Mouse (Mus musculus) urinary bladder, adult 2 months (tissue): ENCODE data around the gene Sec14l4. TPM values are rescaled to one million over a fixed set of nuclear protein-coding genes. Genes with fewer than 3 reads are reported as not detected.
A peak's percentile ranks its signal among the peaks of the same experiment; 100 is the strongest.
"Not testable (repeated sequence)": the region's sequence is repeated elsewhere in the genome, so short reads cannot be mapped to it uniquely, and the experiment has no call there.

Experiments
- DNase-seq: peaks from one replicate; pipeline ENCODE4 v3.0.0; 2022; ENCODE audit warnings: low spot score
- polyA plus RNA-seq: library from polyadenylated mRNA; depleted of rRNA; stranded (reverse); fragments of >200 nt; gene quantifications from 2 replicates; pipeline ENCODE4 v1.2.3, GENCODE M21; 2012; rRNA removed

Gene Sec14l4
- polyA plus RNA-seq = 0.15 and 0.21 TPM in 2 replicates

DNA sequence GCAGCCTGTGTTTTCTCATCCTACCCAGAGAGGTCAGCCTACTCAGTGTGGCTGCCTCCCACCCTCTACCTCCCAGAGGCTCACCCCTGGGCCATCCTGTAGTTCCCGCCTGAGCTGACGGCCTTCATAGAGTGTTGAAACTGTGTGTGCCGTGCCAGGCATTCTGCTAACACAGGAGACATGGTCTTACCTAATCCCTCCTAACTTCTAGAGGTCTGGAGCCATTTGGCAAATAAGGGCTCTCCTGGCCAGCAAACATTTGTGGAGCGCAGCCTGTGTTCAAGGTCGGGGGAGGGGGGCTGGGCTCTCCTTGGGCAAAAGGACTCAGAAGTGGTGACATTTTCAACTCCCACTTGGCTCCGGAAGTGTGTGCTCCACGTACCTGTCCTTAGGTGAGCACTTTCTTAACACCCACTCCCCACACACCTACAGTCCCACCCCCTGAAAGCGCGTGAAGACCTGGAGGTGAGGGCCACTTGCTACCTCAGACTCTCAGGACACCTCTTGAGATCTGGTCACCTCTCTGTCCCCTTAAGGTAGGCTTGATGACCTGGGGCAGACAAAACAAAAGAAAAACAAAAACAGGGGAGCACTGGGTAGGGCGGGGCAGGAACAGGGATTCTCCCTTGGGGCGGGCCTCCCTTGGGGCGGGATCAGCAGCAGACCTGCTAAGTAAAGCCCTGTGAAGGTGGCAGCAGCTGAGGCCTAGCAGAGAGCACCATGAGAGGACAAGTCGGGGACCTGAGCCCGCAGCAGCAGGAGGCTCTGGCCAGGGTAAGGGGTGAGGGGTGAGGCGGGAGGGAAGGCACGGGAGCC is at the start of gene Sec14l4:
Gene Sec14l4 (plus strand): TSS at position 337 of the 816 bp plus-strand sequence.
- DNase-seq = no peak

DNA sequence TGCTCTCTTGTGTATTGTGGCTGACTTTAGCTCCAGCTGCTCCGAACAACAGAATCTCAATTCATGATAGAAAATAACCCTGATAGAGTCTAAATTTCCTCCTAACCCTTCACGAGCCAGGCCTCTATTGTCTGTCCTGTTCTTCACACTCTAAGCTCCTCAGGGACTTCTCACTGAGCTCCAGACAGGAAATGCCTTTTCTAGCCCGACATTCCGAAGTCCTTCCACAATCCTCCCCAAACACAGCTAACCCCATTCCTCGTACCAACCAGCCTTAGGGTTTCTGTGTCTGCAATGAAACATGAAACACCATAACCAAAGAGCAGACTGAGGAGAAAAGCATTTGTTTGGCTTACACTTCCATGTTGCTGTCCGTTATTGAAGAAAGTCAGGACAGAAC is 49.7 kb upstream of the Sec14l4 start:
- DNase-seq = no peak

DNA sequence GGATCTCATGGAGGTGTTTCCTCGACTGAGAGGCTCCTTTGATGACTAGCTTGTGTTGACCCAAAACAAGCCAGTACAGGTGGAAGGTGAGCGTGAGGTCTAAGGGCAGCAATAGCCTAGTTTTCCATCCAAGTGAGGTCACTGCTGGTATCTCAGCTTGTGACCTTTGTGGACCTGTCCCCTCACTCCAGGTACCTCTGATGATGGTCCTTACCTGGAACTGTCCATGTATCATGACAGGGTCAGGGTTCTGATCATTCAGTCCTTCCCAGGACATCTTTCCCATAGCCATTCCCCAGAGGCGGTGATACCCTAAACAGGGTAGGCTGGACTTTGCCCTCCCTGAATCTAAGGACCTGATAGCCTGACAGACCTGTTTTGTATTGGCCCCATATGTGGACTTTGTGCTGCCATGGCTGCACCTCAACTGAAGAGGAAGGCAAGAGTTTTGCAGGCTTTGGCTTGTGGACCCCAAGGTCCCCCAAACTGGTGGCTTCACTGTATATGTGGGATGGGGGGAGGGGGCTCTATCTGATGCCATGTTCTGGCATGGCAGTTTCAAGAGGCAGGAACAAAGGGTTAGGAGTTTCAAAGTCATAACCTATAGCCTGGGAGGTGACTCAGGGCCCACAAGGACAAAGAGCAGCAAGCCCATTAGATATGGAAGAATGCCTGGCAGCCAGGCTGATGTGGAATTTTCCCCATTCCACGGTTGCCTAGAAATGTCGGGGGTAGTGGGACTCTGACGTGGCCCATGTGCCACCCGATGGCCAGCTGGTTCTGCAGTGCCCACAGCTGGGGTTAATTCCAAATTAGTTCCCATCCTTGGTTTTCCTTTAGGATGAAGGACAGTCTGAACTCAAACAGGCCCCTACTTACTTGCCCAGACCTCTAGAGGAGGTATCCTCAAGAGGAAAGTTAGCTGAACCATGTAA is 48.7 kb upstream of the Sec14l4 start:
- DNase-seq = no peak

DNA sequence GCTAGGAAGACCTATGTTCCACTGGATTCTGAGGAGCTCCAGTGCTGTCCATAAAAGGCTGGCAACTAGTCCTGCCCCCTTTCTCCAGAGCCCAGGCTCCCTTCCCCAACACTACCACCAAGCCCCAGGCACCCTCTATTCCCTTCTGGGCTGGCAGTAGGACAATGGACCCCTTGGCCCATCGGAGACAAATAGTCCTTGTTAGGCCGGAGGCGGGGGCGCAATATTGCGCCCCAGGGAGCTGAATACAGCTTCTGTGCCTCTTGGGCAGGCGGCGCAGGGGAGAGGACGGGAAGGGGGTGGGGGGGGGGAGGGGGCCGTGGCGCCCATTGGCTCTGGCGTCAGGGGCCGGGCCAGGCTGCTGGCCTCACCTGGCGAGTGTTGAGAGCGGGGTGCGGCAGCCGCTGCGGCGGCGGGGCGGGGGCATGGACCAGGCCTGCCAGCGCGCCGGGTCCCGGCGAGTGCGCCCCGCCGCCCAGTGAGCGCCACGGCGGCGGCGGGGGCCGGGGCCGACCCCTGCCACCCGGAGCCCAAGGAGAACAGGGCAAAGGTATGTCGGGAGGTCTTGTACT is 47.9 kb upstream of the Sec14l4 start, which contains the start of gene Gal3st1:
Gene Gal3st1 (plus strand): TSS at position 346 of the 572 bp plus-strand sequence.
- no peak for DNase-seq

DNA sequence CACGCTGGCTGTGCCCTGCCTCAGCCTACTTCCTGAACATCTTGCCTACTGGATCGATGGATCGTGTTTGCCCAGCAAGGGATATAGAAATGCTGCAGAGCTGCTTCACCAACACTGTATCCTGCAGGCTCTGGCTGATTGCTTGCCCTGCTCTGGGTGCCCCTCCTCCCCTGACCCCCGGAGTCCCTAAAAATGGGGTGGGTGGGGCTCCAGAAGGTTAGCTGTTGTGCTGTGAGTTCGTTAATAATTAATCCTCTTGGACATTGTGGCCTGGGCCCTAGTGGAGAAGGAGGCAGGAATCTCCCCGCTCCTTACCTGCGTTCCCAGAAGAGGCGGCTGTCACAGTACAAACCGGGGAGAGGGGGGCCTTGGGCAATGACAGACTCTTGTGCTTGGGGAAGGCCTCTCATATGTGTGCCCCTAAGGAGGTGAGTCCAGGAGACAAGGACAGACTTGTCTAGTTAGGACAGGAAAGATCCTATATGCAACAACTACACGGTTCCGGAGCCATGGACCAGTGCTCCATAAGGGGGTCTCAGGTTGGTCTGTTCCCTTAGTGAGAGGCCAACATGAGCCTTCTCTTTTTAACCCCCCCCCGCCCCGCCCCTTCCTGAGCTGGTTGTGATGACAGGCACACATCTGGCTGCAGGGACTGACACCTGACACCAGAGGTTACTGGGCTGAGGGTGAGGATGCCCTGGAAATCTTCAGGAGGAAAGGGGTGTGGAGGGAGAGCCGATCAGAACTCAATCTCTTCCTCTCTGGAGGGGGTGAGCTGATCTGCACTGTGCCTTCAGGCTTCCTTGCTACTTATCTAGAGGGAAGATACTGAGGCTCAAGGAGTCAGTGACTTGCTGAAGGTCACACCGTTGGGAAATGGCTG is 47.2 kb upstream of the Sec14l4 start:
- DNase-seq = no peak

DNA sequence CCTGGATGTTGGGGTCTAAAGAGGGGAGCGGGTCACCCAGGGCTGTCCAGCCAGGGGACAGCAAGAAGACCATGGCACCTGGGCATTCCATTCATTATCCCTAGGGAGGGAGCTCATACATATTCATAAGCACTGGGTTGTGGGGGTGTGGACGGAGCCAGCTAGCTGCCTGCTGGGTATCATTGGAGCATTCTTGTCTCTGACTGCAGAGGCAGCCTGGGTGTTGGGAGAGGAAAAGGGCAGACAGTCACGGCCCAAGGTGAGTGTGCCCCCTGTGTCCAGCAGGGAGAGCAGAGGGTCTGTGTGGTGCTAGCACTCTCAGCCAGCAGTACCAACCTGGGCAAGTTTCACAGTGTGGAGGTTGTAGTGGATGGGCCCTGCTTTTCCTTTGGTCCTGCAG is 41.5 kb upstream of the Sec14l4 start:
- DNase-seq = no peak

DNA sequence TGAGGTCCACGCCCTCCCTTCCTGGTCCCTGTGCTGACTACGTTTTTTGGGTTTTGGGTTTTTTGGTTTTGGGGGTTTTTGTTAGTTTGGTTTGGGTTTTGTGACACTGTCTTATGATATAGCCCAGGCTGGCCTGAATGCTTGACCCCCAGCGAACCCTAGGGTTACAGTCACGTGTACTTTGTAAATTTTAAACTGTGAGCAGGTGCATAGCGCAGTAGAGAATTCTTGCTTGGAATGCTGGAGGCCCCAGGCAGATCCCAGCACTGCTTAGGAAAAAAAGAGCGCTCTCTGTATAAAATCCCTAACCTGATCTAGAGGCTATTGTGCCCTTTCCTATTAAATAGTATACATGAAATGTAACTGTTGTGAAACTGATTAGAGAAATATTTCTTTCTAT is 38.1 kb upstream of the Sec14l4 start:
- no peak for DNase-seq

DNA sequence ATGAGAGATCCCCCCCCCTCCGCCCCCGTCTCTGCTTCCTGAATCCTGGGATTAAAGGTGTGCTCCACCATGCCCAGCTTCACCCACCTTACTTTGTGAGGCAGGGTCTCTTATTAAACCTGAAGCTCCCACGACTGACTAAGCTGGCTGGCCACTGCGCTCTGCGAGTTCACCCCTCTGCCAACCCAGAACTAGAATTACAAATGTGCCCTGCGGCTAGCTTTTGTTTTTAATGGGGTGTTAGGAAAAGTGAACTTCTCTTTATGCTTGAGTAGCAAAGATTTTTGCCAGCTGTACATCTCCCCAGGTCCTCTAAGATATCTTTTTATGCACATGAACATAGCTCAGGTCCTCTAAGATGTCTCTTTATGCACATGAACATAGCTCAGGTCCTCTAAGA is 37.3 kb upstream of the Sec14l4 start:
- DNase-seq = no peak

DNA sequence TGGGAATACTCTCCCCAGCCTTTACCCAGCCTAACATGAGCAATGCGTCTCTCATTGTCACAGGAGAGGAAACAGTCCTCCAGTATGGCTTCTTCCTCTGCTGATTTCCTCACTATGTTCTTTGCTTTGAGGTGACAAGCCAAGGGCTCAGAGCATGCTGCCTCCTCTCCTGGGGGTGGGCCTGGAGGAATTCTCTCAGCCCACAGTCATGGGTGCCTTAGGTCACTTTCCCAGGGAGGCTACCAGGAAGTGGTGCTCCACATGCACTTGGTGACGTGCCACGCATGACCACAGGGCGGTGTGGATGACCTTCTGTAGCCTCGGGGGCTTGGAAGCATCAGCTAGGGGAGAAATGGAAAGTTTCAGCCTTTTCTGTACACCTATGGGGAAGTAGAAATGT is 35.8 kb upstream of the Sec14l4 start:
- DNase-seq = no peak

DNA sequence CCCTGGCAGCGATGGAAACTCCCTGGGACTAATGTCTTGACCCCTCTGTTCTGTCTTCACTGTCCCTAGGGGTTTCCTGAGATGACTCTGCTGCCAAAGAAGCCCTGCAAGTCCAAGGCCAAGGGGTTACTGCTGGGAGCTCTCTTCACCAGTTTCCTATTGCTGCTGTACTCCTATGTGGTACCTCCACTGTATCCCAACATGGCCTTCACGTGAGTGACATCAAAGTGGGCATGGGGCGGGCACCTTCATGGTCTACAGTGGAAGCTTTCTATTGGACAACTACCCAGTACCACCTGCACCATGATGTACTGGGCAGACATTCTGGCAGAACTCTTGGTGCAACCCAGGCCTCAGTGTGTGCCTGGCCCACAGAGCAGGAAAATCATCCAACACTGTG is 34.4 kb upstream of the Sec14l4 start:
- DNase-seq = no peak

DNA sequence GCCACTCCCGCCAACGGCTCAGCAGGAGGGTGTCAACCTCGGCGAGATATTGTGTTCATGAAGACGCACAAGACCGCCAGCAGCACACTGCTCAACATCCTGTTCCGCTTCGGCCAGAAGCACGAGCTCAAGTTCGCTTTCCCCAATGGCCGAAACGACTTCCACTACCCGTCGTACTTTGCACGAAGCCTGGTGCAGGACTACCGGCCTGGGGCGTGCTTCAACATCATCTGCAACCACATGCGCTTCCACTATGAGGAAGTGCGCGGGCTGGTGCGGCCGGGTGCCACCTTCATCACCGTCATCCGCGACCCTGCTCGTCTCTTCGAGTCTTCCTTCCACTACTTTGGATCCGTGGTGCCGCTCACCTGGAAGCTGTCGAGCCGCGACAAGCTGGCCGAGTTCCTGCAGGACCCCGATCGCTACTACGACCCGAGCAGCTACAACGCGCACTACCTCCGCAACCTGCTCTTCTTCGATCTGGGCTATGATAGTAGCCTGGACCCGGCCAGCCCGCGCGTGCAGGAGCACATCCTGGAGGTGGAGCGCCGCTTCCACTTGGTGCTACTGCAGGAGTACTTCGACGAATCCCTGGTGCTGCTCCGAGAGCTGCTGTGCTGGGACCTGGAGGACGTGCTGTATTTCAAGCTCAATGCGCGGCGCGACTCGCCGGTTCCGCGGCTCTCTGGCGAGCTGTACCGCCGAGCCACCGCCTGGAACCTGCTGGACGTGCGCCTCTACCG is 33.1 kb upstream of the Sec14l4 start:
- no peak for DNase-seq

DNA sequence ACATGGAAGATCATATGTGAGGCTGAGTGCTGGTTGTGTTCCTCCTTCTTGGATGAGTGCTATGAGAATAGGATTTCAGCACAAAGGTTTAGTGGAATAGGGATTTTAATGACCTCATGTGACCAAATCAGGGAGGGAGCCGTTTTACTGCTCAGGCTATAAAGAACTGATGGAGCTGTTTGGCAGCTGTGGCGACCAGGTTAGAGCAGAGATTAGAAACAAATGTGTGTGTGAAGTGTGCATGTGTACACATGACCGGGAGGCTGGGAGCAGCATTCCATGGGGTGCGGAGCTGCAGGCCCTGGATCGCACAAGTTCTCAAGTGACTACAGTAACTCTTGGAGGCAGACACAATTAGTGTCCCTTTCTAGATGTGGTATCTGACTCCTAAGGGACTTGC is 31.7 kb upstream of the Sec14l4 start:
- no peak for DNase-seq

DNA sequence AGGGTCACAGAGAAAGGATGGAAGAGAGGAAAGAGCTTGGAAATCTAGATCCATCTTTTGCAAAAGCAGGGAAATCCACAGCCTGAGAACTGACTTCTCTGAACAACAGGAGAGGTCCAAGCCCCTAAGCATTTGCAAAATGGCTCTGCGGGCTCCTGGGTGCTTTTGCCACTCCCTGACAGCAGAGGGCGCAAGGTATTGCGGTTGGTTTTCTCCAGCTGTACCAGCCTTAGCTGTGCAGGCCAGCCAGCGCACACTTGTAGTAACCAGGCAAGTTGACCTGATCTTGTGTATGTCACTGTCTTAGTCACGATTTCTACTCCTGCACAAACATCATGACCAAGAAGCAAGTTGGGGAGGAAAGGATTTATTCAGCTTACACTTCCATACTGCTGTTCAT is 29.7 kb upstream of the Sec14l4 start:
- DNase-seq = peak; percentile 52

DNA sequence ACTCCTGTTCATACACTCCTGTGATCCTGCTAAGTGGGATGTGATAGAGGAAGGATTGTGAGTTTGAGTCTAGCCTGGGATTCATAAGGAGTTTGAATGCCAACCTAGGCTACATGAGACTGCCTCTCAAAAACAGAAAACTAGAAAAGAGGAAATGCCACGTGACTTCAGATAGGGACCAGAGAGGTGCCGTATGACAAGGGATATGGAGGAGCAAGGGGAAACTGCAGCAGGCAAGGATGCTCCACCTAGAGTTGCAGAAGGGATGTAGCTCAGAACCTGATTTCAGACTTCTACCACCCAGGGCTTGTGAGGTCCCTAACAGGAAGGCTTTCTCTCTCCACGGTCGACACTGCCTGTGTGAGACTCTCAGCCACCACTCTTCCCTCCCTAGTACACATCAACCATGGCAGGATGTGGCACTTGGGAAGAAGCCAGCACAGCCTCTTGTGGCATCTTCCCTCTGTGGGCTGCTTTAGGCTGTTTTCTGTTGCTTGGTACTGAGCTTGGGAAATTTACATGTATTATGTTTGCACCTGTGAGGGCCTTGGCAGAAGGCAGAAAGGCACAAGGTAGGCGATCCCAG is 25.9 kb upstream of the Sec14l4 start:
- DNase-seq = no peak

DNA sequence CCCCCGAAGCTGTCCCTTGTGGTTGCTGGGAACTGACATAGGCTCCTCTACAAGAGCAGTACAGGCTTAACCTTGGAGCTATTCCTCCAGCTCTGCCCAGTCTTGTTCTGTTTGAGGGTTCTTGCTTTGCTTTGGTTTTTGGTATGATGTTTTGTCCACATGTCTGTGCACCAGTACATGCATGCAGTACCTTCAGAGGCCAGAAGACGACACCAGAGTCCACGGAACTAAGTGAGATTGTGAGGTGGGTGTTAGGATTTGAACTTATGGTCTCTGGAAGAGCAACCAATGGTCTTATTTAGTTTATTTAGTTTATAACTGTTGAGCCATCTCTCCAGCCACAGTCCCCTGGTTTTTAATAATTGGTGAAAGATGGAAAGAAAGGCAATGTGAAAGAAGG is 24.8 kb upstream of the Sec14l4 start:
- no peak for DNase-seq

DNA sequence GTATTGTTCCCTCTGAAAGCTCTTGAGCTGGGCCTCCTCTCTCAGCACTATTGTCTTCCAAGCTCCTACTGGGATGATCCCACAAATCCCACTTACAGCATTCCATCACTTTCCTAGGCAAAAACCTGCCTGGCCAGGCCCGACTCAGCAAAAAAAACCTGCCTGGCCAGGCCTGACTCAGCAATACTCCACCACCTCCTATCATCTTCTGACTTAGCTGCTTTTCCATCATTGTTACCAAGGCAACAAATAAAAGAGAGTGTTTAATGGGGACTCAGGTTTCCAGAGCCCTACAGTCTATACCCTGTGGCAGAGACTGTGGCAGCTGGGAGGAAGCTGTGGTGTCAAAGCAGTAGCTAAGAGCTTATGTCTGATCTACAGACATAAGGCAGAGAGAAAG is 18.6 kb upstream of the Sec14l4 start:
- DNase-seq = no peak

DNA sequence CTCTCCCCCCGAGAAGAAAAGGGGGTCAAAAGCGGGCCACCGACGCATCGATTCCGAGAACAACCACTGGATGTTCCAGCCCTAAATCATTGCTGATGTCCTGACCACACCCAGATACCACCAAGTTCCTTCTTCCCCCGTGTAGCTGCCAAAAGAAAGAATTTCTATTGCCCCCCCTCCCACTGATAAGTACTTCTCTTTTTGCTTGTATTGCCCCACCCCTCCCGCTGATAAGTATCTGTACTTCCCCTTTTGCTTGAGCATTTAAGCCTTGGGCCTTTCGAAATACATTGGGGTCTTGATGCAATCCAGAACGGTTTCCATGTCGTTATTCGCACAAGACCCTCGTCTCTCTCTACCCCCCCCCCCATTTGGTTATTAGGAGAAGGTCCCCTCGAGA is 15.5 kb upstream of the Sec14l4 start:
- DNase-seq = not testable (repeated sequence)

DNA sequence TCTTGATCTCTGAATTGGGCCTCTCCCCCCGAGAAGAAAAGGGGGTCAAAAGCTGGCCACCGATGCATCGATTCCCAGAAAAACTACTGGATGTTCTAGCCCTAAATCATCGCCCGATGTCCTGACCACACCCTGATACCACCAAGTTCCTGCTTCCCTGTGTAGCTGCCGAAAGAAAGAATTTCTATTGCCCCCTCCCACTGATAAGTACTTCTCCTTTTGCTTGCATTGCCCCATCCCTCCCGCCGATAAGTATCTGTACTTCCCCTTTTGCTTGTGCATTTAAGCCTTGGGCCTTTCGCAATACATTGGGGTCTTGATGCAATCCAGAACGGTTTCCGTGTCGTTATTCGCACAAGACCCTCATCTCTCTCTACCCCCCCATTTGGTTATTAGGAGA is 9.2 kb upstream of the Sec14l4 start:
- DNase-seq = not testable (repeated sequence)

DNA sequence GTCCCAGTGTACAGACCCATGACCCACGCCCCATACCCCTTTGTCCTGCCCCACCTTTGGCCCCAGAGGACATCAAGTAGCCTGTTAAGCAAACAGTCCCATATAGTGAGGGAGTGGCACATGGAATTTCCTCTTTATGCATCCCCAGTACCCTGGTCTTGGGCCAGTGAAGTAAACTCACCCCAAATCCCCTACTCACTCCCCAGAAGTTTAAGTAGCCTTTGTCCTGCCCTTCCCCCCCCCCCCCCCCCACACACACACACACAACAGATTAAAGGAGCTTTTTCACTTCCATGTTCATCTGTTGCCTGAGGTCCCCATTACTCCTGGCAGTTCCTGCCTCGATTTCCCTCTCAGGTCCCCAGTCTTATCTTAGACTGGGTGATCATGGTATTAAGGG is 7.9 kb upstream of the Sec14l4 start:
- no peak for DNase-seq

DNA sequence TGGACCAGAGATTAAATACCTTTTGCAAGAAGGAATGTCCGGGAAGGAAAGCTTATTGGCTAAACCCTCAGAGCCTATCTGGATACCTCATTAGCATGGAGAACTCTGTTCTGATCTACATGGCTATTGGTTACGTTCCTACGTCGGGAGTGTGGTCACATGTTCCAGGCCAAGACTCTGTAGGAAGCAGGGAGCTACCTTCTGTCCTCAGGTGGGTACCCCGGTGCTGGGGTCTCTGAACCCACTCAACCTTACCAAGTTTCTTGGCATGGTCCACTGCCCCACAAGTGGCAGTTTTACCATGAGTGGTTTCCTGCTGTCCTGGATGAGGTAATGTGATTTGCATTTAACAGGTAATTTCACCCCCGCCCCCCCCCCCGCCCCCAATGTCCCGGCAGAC is 4.2 kb upstream of the Sec14l4 start:
- no peak for DNase-seq
